Mouse (Mus musculus) erythroblast, embryonic 14.5 days (primary cell): Measurements from ENCODE around the gene Nbr1. TPM values are rescaled to one million over a fixed set of nuclear protein-coding genes. Genes with fewer than 3 reads are reported as not detected.
"Not testable (repeated sequence)": the region's sequence is repeated elsewhere in the genome, so short reads cannot be mapped to it uniquely, and the experiment has no call there.

Source experiments
- H3K27me3 ChIP-seq: 2 replicates; pipeline ENCODE4 v1.6.1; 2012; ENCODE audit warnings: inconsistent platforms; ENCODE audit not compliant: control insufficient read depth
- H3K36me3 ChIP-seq: 2 replicates; pipeline ENCODE4 v1.6.1; 2012; ENCODE audit warnings: mild to moderate bottlenecking, inconsistent platforms; ENCODE audit not compliant: control insufficient read depth
- H3K4me1 ChIP-seq: 2 replicates; pipeline ENCODE4 v1.6.1; 2012; ENCODE audit warnings: inconsistent platforms; ENCODE audit not compliant: control insufficient read depth
- H3K4me3 ChIP-seq: replicated peaks from 2 replicates; pipeline ENCODE3; 2012; ENCODE audit warnings: moderate library complexity, mild to moderate bottlenecking, inconsistent platforms
- H3K9me3 ChIP-seq: 2 replicates; pipeline ENCODE4 v1.6.1; 2012; ENCODE audit warnings: low read length, inconsistent platforms, mixed read lengths; ENCODE audit not compliant: control insufficient read depth
- GATA1 ChIP-seq: IDR thresholded peaks from 2 replicates; pipeline ENCODE4 v1.6.1; 2012; ENCODE audit warnings: low read length, inconsistent platforms, mixed read lengths
- TAL1 ChIP-seq: IDR thresholded peaks from 3 replicates; pipeline ENCODE4 v1.6.1; 2012; ENCODE audit warnings: low read length, inconsistent platforms, mixed read lengths
- polyA plus RNA-seq: library from polyadenylated mRNA; stranded (reverse); fragments of >175 nt; gene quantifications from 2 replicates; pipeline ENCODE4 v1.2.3, GENCODE M21; 2012

Gene Nbr1
- polyA plus RNA-seq, 1 experiment = 5.3 TPM

- H3K9me3 ChIP-seq = no peaks in the 10 kb centered on the region
- TF ChIP-seq TAL1 = no peak
- TF ChIP-seq GATA1 = no peak
- H3K27me3 ChIP-seq = peaks cover under 1% of the 10 kb centered on the region; the same call in 1 of the 2 replicates
- peaks cover 4% of the 10 kb centered on the region for H3K4me1 ChIP-seq
- peaks cover 26% of the 10 kb centered on the region for H3K36me3 ChIP-seq
- no peak overlapping the region for H3K4me3 ChIP-seq
Observed at GRCm38 (mm10) chr11:101589989-101590624, 38.2 kb downstream of the Nbr1 start.

- Histone ChIP-seq H3K27me3 (peaks cover 19% of the 10 kb centered on the region), H3K9me3 (no peaks in the 10 kb centered on the region), H3K36me3 (no peaks in the 10 kb centered on the region), H3K4me1 (peaks cover 1% of the 10 kb centered on the region), H3K4me3 (no peak within 1 kb of the TSS)
- no peak for TF ChIP-seq GATA1
- no peak for TF ChIP-seq TAL1
Observed at GRCm38 (mm10) chr11:101599156-101599555, 47.2 kb downstream of the Nbr1 start, which contains the start of gene Gm11634. Gene Gm11634, minus strand, starts transcription at chr11:101599256.

- Histone ChIP-seq H3K36me3 (no peaks in the 10 kb centered on the region), H3K9me3 (no peaks in the 10 kb centered on the region), H3K4me3 (no peak overlapping the region), H3K27me3 (peaks cover 16% of the 10 kb centered on the region), H3K4me1 (peaks cover 12% of the 10 kb centered on the region)
- TF ChIP-seq TAL1 (no peak), GATA1 (no peak)
Observed at GRCm38 (mm10) chr11:101602491-101602890, 50.5 kb downstream of the Nbr1 start.

- TF ChIP-seq TAL1 (no peak), GATA1 (no peak)
- H3K4me1 ChIP-seq = peaks cover 12% of the 10 kb centered on the region
- H3K36me3 ChIP-seq = no peaks in the 10 kb centered on the region
- H3K9me3 ChIP-seq = no peaks in the 10 kb centered on the region
- H3K4me3 ChIP-seq = no peak overlapping the region
- H3K27me3 ChIP-seq = peaks cover 12% of the 10 kb centered on the region
Observed at GRCm38 (mm10) chr11:101604116-101604515, 52.2 kb downstream of the Nbr1 start.

GRCm38 (mm10) chr11:101604531-101605453, 52.8 kb downstream of the Nbr1 start:
- not testable (repeated sequence) for H3K36me3 ChIP-seq

GRCm38 (mm10) chr11:101607134-101607533, 55.2 kb downstream of the Nbr1 start:
- H3K36me3 ChIP-seq, H3K27me3 ChIP-seq, H3K4me3 ChIP-seq, H3K9me3 ChIP-seq: not testable (repeated sequence)
- H3K4me1 ChIP-seq = peaks cover 16% of the 10 kb centered on the region

More at GRCm38 (mm10) chr11:101604531-101605453, 52.8 kb downstream of the Nbr1 start:
- Histone ChIP-seq H3K4me1 (peaks cover 12% of the 10 kb centered on the region), H3K4me3 (peak overlapping the region; percentile 58)
- not testable (repeated sequence) for H3K9me3 ChIP-seq, H3K27me3 ChIP-seq

- no peak overlapping the region for H3K4me3 ChIP-seq
- no peaks in the 10 kb centered on the region for H3K9me3 ChIP-seq
- H3K4me1 ChIP-seq = peaks cover 23% of the 10 kb centered on the region
- H3K36me3 ChIP-seq = no peaks in the 10 kb centered on the region
- TF ChIP-seq GATA1 (no peak), TAL1 (no peak)
- H3K27me3 ChIP-seq = peaks cover 3% of the 10 kb centered on the region
Observed at GRCm38 (mm10) chr11:101610445-101610844, 58.5 kb downstream of the Nbr1 start.

GRCm38 (mm10) chr11:101613596-101613995, 61.6 kb downstream of the Nbr1 start:
- Histone ChIP-seq H3K4me1 (peaks cover 52% of the 10 kb centered on the region), H3K4me3 (no peak overlapping the region), H3K36me3 (no peaks in the 10 kb centered on the region), H3K9me3 (no peaks in the 10 kb centered on the region), H3K27me3 (peaks cover 6% of the 10 kb centered on the region)
- no peak for TF ChIP-seq TAL1
- no peak for TF ChIP-seq GATA1

- no peak overlapping the region for H3K4me3 ChIP-seq
- H3K36me3 ChIP-seq = no peaks in the 10 kb centered on the region
- H3K27me3 ChIP-seq = peaks cover 3% of the 10 kb centered on the region; the same call in 1 of the 2 replicates
- H3K9me3 ChIP-seq = no peaks in the 10 kb centered on the region
- peaks cover 54% of the 10 kb centered on the region for H3K4me1 ChIP-seq
- TF ChIP-seq TAL1 (no peak), GATA1 (no peak)
Observed at GRCm38 (mm10) chr11:101614116-101614515, 62.2 kb downstream of the Nbr1 start.
